Mouse (Mus musculus) ES-Bruce4 (cell line): Measurements from ENCODE around the gene Fhl3. TPM values are rescaled to one million over a fixed set of nuclear protein-coding genes. Genes with fewer than 3 reads are reported as not detected.
A peak's percentile ranks its signal among the peaks of the same experiment; 100 is the strongest.

Source experiments
- H3K27ac ChIP-seq: 2 replicates; pipeline ENCODE4 v1.5.1; 2012; ENCODE audit warnings: low read length, inconsistent platforms; ENCODE audit not compliant: insufficient read depth
- H3K27me3 ChIP-seq: 2 replicates; pipeline ENCODE4 v1.6.1; 2012; ENCODE audit warnings: mild to moderate bottlenecking, low read length, inconsistent platforms; ENCODE audit not compliant: control insufficient read depth, poor library complexity, insufficient read depth, severe bottlenecking
- H3K36me3 ChIP-seq: 2 replicates; pipeline ENCODE4 v1.6.1; 2012; ENCODE audit warnings: inconsistent platforms, mild to moderate bottlenecking, low read length, moderate library complexity; ENCODE audit not compliant: control insufficient read depth, poor library complexity, insufficient read depth, severe bottlenecking
- H3K4me1 ChIP-seq: one replicate; pipeline ENCODE4 v1.8.1; 2011; ENCODE audit warnings: low read length; ENCODE audit not compliant: control insufficient read depth, insufficient read depth
- H3K4me3 ChIP-seq: 2 replicates; pipeline ENCODE4 v1.5.1; 2011; ENCODE audit warnings: low read depth, mild to moderate bottlenecking, low read length
- H3K9ac ChIP-seq: 2 replicates; pipeline ENCODE4 v1.6.1; 2012; ENCODE audit warnings: low read depth, mild to moderate bottlenecking, inconsistent platforms; ENCODE audit not compliant: poor library complexity, severe bottlenecking
- H3K9me3 ChIP-seq: replicated peaks from 2 replicates; pipeline ENCODE4 v1.6.1; 2012; ENCODE audit warnings: mild to moderate bottlenecking, low read length, inconsistent platforms; ENCODE audit not compliant: control insufficient read depth, poor library complexity, insufficient read depth, severe bottlenecking
- CTCF ChIP-seq: IDR thresholded peaks from one replicate; pipeline ENCODE4 v1.8.1; 2011; ENCODE audit warnings: low read depth, low read length
- EP300 ChIP-seq: IDR thresholded peaks from 2 replicates; pipeline ENCODE4 v1.6.1; 2011; ENCODE audit warnings: low read depth, low read length; ENCODE audit not compliant: insufficient read depth
- POLR2A ChIP-seq: IDR thresholded peaks from one replicate; pipeline ENCODE4 v1.8.1; 2011; ENCODE audit warnings: low read length; ENCODE audit not compliant: insufficient read depth
- polyA plus RNA-seq: library from polyadenylated mRNA; stranded (reverse); fragments of >200 nt; gene quantifications from 2 replicates; pipeline ENCODE4 v1.2.4, GENCODE M21; 2011; ENCODE audit warnings: low read depth; ENCODE audit not compliant: missing spikeins, insufficient read depth, insufficient read length

Fhl3 gene
- 11.4 and 14.0 TPM in 2 replicates for polyA plus RNA-seq

DNA sequence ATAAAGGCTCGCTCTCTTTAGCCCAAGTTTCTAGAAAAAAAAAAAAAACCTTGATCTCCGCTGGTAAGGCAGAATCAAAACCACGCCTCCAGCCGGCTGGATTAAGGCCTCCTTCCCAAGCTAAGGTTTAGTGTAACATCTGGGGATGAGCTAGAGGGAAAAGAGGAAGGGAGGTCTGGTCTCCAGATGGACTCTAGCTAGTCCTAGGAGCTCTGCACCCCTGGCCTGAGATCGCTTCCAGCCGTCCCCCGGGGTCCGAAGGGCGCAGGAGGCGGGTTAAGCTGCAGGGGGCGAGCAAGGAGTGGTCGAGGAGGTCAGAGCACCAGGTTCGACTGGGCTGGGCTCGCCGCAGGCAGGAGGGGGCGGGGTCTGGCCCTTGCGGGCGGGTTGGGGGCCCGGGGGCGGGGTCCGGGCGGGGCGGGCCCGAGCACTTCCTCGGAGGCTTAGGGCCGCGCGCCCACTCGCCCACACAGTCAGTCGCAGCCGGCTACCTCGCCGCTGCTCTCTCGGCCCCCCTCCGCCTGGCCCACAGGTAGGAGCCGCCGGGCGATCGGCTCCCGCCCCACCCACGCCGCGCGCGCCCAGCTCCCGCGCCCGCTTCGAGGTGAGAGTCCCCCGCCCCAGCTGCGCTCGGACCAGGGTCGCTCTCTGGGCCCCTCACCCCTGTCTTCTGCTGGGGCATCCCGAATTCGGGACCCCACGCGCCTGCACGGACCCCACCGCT is at the start of gene Fhl3:
Gene Fhl3 (plus strand): TSS at position 454 of the 724 bp plus-strand sequence.
- Histone ChIP-seq H3K27ac (peak within 1 kb of the TSS; percentile 28; the same call in 1 of the 2 replicates), H3K9me3 (no peaks in the 10 kb centered on the region), H3K36me3 (no peaks in the 10 kb centered on the region), H3K4me1 (peaks cover 10% of the 10 kb centered on the region), H3K4me3 (peak within 1 kb of the TSS; percentile 80), H3K27me3 (no peaks in the 10 kb centered on the region), H3K9ac (peak within 1 kb of the TSS; percentile 85)
- TF ChIP-seq EP300 (0 out of 2 replicates have a peak, but pooled peaks have one; percentile 35), POLR2A (no peak)

- Histone ChIP-seq H3K27me3 (peaks cover 4% of the 10 kb centered on the region; the same call in 1 of the 2 replicates), H3K36me3 (no peaks in the 10 kb centered on the region), H3K9me3 (no peaks in the 10 kb centered on the region), H3K4me3 (no peak overlapping the region), H3K9ac (no peak overlapping the region), H3K27ac (no peak overlapping the region), H3K4me1 (peaks cover 4% of the 10 kb centered on the region)
- no peak for TF ChIP-seq POLR2A
- no peak for TF ChIP-seq EP300
- peak; percentile 7 for TF ChIP-seq CTCF
Measured at GRCm38 (mm10) chr4:124652886-124653285, 47.6 kb upstream of the Fhl3 start.

GRCm38 (mm10) chr4:124656518-124656853 is 44.0 kb upstream of the Fhl3 start, which contains the start of gene Pou3f1:
Gene Pou3f1 (plus strand): TSS chr4:124656807.
- H3K9ac ChIP-seq = peak within 1 kb of the TSS; percentile 90
- H3K4me1 ChIP-seq = peaks cover 4% of the 10 kb centered on the region
- H3K27me3 ChIP-seq = peaks cover 16% of the 10 kb centered on the region
- no peaks in the 10 kb centered on the region for H3K9me3 ChIP-seq
- peak within 1 kb of the TSS; percentile 83 for H3K4me3 ChIP-seq
- no peak within 1 kb of the TSS for H3K27ac ChIP-seq
- H3K36me3 ChIP-seq = 0 out of 2 replicates have a peak, but pooled peaks cover 3% of the 10 kb centered on the region
- TF ChIP-seq EP300 = no peak
- no peak for TF ChIP-seq CTCF
- TF ChIP-seq POLR2A = no peak

DNA sequence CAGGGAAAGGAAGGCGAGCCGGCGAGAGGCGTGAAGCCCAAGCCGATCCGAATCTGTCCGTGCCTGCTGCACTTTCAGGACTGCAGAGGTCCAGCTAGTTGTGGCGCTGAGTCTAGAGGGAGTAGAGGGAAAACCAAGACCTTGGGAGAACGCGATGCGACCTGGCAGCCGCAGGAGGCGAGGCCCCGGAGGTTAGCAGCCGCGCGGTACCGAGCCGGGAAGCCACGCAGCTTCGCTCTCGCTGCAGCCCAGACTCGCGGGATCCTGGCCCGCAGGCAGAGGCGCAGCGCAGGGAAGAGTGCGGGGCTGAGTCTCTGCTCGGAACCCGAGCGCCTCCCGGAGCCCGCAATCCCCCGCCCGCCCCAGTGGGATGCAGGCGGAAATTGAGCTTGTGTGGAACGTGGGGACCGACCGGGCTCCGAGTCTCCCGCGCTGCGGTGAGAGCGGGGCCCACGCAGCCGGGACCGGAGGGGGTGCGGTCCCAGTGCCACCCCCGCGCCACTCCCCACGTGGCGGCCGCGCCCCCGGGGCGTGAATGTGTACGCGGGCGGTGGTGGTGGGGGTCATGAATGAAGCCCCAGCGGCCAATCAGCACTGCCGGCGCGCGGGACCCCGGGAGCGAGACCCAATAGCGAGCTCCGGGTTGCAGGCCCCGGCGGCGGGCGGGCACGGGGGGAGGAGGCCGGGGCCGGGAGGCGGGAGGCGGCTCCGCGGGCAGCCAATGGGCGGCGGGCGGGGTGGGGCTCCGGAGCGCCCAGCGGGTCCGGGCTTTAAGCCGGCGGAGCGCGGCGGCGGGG is 43.4 kb upstream of the Fhl3 start:
- TF ChIP-seq CTCF = no peak
- TF ChIP-seq POLR2A = no peak
- Histone ChIP-seq H3K4me1 (peaks cover 4% of the 10 kb centered on the region), H3K27me3 (peaks cover 16% of the 10 kb centered on the region), H3K36me3 (0 out of 2 replicates have a peak, but pooled peaks cover 3% of the 10 kb centered on the region), H3K4me3 (peak overlapping the region; percentile 83), H3K9me3 (no peaks in the 10 kb centered on the region), H3K27ac (no peak overlapping the region), H3K9ac (peak overlapping the region; percentile 90)

- peak overlapping the region; percentile 90 for H3K9ac ChIP-seq
- peak overlapping the region; percentile 57 for H3K4me3 ChIP-seq
- no peaks in the 10 kb centered on the region for H3K4me1 ChIP-seq
- no peak for TF ChIP-seq POLR2A
- no peak for TF ChIP-seq CTCF
- no peak overlapping the region for H3K27ac ChIP-seq
- peaks cover 16% of the 10 kb centered on the region for H3K27me3 ChIP-seq
- H3K36me3 ChIP-seq = 0 out of 2 replicates have a peak, but pooled peaks cover 3% of the 10 kb centered on the region
- no peaks in the 10 kb centered on the region for H3K9me3 ChIP-seq
Measured at GRCm38 (mm10) chr4:124657781-124658180, 42.7 kb upstream of the Fhl3 start.

DNA sequence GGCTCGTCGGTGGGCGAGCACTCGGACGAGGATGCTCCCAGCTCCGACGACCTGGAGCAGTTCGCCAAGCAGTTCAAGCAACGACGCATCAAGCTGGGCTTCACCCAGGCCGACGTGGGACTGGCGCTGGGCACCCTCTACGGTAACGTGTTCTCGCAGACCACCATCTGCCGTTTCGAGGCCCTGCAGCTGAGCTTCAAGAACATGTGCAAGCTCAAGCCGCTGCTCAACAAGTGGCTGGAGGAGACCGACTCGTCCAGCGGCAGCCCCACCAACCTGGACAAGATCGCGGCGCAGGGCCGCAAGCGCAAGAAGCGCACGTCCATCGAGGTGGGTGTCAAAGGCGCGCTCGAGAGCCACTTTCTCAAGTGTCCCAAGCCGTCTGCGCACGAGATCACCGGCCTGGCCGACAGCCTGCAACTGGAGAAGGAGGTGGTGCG is 42.1 kb upstream of the Fhl3 start:
- H3K9me3 ChIP-seq = no peaks in the 10 kb centered on the region
- no peak overlapping the region for H3K27ac ChIP-seq
- TF ChIP-seq CTCF = no peak
- H3K4me3 ChIP-seq = peak overlapping the region; percentile 57
- H3K9ac ChIP-seq = peak overlapping the region; percentile 90
- H3K4me1 ChIP-seq = no peaks in the 10 kb centered on the region
- H3K36me3 ChIP-seq = 0 out of 2 replicates have a peak, but pooled peaks cover 3% of the 10 kb centered on the region
- H3K27me3 ChIP-seq = peaks cover 16% of the 10 kb centered on the region
